Mouse (Mus musculus) yolk sac, embryonic 10.5 days (tissue): ENCODE measurements around the gene Xkr7.

Experiments
- DNase-seq: peaks from one replicate; pipeline ENCODE4 v3.0.0-alpha.2; 2017; ENCODE audit warnings: low spot score

Xkr7 gene

GRCm38 (mm10) chr2:153032973-153033372 lies 1.3 kb downstream of the Xkr7 start:
- no peak for DNase-seq

GRCm38 (mm10) chr2:153033545-153034230 lies 2.0 kb downstream of the Xkr7 start:
- DNase-seq = no peak

GRCm38 (mm10) chr2:153036690-153037089 lies 5.0 kb downstream of the Xkr7 start:
- no peak for DNase-seq

- DNase-seq = no peak
These were observed 12.2 kb downstream of the Xkr7 start for GRCm38 (mm10) chr2:153043886-153044285.

- DNase-seq = no peak
These were observed 14.2 kb downstream of the Xkr7 start for GRCm38 (mm10) chr2:153045884-153046299.

- DNase-seq = no peak
These were observed 16.3 kb downstream of the Xkr7 start for GRCm38 (mm10) chr2:153047828-153048465.

- DNase-seq = no peak
These were observed 17.8 kb downstream of the Xkr7 start for GRCm38 (mm10) chr2:153049288-153049996.

GRCm38 (mm10) chr2:153049997-153050358 lies 18.3 kb downstream of the Xkr7 start:
- no peak for DNase-seq

- no peak for DNase-seq
These were observed 19.4 kb downstream of the Xkr7 start for GRCm38 (mm10) chr2:153051095-153051494.

- no peak for DNase-seq
These were observed 19.9 kb downstream of the Xkr7 start for GRCm38 (mm10) chr2:153051537-153051936.

GRCm38 (mm10) chr2:153052700-153053351 lies 21.2 kb downstream of the Xkr7 start:
- DNase-seq = no peak

GRCm38 (mm10) chr2:153053896-153054295 lies 22.2 kb downstream of the Xkr7 start:
- DNase-seq = no peak

- DNase-seq = no peak
These were observed 23.7 kb downstream of the Xkr7 start for GRCm38 (mm10) chr2:153055270-153055920.

GRCm38 (mm10) chr2:153058365-153058764 lies 26.7 kb downstream of the Xkr7 start:
- no peak for DNase-seq

- no peak for DNase-seq
These were observed 28.6 kb downstream of the Xkr7 start for GRCm38 (mm10) chr2:153060216-153060615.

GRCm38 (mm10) chr2:153063394-153063793 lies 31.7 kb downstream of the Xkr7 start:
- no peak for DNase-seq

- DNase-seq = no peak
These were observed 32.7 kb downstream of the Xkr7 start for GRCm38 (mm10) chr2:153064190-153064970.

GRCm38 (mm10) chr2:153065747-153066508 lies 34.3 kb downstream of the Xkr7 start, which contains the start of gene Ccm2l:
Gene Ccm2l (plus strand): TSS chr2:153065955.
- no peak for DNase-seq

GRCm38 (mm10) chr2:153066991-153067390 lies 35.3 kb downstream of the Xkr7 start:
- no peak for DNase-seq

- DNase-seq = no peak
These were observed 39.3 kb downstream of the Xkr7 start for GRCm38 (mm10) chr2:153070762-153071490.
